Mouse (Mus musculus): ENCODE data around the gene Rpl19. TPM values are rescaled to one million over a fixed set of nuclear protein-coding genes. Genes with fewer than 3 reads are reported as not detected.

Rpl19 gene
- polyA plus RNA-seq, 2 experiments, result 735 to 1,005 TPM

DNA sequence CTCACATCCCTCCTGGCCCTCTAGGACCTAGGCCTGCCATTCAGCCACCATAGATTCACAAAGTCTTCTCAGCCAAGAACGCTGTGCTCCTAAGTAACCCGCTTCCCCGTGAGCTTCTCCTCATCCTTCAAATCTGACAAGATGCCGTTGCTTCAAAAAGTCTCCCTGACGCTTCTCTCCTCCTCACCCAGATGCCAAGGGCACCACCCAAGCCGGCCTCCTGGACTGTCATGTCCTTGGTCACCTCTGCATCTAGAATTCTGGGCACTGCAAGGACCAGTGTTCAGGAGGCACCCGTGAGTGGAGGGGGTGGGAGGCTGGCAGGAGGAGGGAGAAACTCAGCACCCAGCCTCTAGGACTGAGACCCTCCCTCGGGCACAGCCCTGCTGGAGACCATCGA is 43.8 kb upstream of the Rpl19 start:
- TF ChIP-seq CTCF (IDR thresholded peaks at IDR 0.05; ENCODE audit: low read depth), result no peak
- no peak for TF ChIP-seq EP300 (IDR thresholded peaks at IDR 0.05; ENCODE audit: low read depth)
- H3K4me3 ChIP-seq (ENCODE audit: insufficient read depth in 1 of 2, low read depth in 2 of 2, low read length in 2 of 2), result no peak overlapping the region
- DNase-seq (ENCODE audit: low read depth in 3 of 3, low spot score in 3 of 3) (no peak), ATAC-seq (ENCODE audit: insufficient read depth) (no peak)
- H3K27ac ChIP-seq, result no peak overlapping the region
- H3K27me3 ChIP-seq (ENCODE audit: control insufficient read depth, insufficient read depth, low read length), result peaks cover 24% of the 10 kb centered on the region
- H3K9me3 ChIP-seq (ENCODE audit: control insufficient read depth, low read length), result no peaks in the 10 kb centered on the region
- WGBS (ENCODE audit: insufficient replicate concordance), result 66% methylated on average over 9 of the region's 9 CpGs
- H3K36me3 ChIP-seq (replicated peaks; ENCODE audit: control insufficient read depth, insufficient read depth, low read depth), result no peaks in the 10 kb centered on the region
- H3K9ac ChIP-seq (replicated peaks), result no peak overlapping the region
- no peaks in the 10 kb centered on the region for H3K4me1 ChIP-seq (replicated peaks; ENCODE audit: control insufficient read depth in 2 of 2, insufficient read depth in 2 of 2, low read length in 1 of 2)
- H3K4me2 ChIP-seq (ENCODE audit: low read depth), result no peak overlapping the region

DNA sequence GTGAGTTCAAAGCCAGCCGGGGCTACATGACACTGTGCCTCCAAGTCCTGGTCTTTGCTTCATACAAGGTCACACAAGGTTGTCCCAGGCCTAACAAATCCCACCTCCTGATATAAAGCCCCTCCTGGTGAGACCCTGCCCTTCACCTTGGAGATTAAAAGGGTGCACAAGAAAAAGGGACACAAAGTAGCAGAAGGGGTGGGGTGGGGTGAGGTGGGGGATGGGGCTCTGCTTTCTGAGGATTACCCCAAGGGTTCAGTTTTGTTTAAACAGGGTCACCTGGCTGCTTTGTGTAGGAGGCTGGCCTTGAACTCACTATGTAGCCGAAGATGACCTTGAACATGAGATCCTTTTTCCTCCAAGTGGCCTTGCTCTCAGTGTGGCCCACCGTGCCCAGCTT is 43.0 kb upstream of the Rpl19 start:
- WGBS (ENCODE audit: insufficient replicate concordance), result 67% methylated on average over 3 of the region's 3 CpGs
- no peak for TF ChIP-seq EP300 (IDR thresholded peaks at IDR 0.05; ENCODE audit: low read depth)
- no peak for TF ChIP-seq CTCF (IDR thresholded peaks at IDR 0.05; ENCODE audit: low read depth)
- Histone ChIP-seq H3K4me2 (ENCODE audit: low read depth) (no peak overlapping the region), H3K9me3 (ENCODE audit: control insufficient read depth, low read length) (no peaks in the 10 kb centered on the region), H3K4me1 (replicated peaks; ENCODE audit: control insufficient read depth in 2 of 2, insufficient read depth in 2 of 2, low read length in 1 of 2) (no peaks in the 10 kb centered on the region), H3K9ac (replicated peaks) (no peak overlapping the region), H3K36me3 (replicated peaks; ENCODE audit: control insufficient read depth, insufficient read depth, low read depth) (no peaks in the 10 kb centered on the region), H3K4me3 (ENCODE audit: insufficient read depth in 1 of 2, low read depth in 2 of 2, low read length in 2 of 2) (no peak overlapping the region), H3K27ac (no peak overlapping the region), H3K27me3 (ENCODE audit: control insufficient read depth, insufficient read depth, low read length) (peaks cover 24% of the 10 kb centered on the region)
- ATAC-seq (ENCODE audit: insufficient read depth), result no peak
- DNase-seq (ENCODE audit: low read depth in 3 of 3, low spot score in 3 of 3), result no peak

DNA sequence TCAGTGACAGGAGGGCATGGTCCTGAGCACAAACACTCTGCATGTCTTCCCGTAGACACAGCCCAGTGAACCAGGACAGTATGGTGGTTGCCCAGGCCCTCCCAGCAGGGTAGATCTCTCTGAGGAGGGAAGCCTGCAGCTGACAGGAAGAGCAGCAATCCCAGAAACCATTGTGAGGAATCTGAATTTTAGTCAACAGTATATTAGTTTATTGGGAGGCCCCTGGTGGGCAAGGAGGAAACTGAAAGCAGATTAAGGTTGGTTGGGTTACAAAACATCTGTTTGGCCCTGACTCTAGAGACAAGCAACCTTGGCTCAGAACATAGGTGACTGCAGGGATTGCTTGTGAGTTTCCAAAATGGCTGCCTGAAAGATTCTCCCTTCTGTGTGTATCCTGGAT is 42.5 kb upstream of the Rpl19 start:
- Histone ChIP-seq H3K4me3 (ENCODE audit: insufficient read depth in 1 of 2, low read depth in 2 of 2, low read length in 2 of 2) (no peak overlapping the region), H3K9me3 (ENCODE audit: control insufficient read depth, low read length) (no peaks in the 10 kb centered on the region), H3K27ac (no peak overlapping the region), H3K36me3 (replicated peaks; ENCODE audit: control insufficient read depth, insufficient read depth, low read depth) (no peaks in the 10 kb centered on the region), H3K27me3 (ENCODE audit: control insufficient read depth, insufficient read depth, low read length) (peaks cover 24% of the 10 kb centered on the region), H3K4me2 (ENCODE audit: low read depth) (no peak overlapping the region), H3K9ac (replicated peaks) (no peak overlapping the region), H3K4me1 (replicated peaks; ENCODE audit: control insufficient read depth in 2 of 2, insufficient read depth in 2 of 2, low read length in 1 of 2) (no peaks in the 10 kb centered on the region)
- 58% methylated on average over 1 of the region's 1 CpGs for WGBS (ENCODE audit: insufficient replicate concordance)
- no peak for DNase-seq (ENCODE audit: low read depth in 3 of 3, low spot score in 3 of 3)
- no peak for ATAC-seq (ENCODE audit: insufficient read depth)
- no peak for TF ChIP-seq CTCF (IDR thresholded peaks at IDR 0.05; ENCODE audit: low read depth)
- no peak for TF ChIP-seq EP300 (IDR thresholded peaks at IDR 0.05; ENCODE audit: low read depth)

DNA sequence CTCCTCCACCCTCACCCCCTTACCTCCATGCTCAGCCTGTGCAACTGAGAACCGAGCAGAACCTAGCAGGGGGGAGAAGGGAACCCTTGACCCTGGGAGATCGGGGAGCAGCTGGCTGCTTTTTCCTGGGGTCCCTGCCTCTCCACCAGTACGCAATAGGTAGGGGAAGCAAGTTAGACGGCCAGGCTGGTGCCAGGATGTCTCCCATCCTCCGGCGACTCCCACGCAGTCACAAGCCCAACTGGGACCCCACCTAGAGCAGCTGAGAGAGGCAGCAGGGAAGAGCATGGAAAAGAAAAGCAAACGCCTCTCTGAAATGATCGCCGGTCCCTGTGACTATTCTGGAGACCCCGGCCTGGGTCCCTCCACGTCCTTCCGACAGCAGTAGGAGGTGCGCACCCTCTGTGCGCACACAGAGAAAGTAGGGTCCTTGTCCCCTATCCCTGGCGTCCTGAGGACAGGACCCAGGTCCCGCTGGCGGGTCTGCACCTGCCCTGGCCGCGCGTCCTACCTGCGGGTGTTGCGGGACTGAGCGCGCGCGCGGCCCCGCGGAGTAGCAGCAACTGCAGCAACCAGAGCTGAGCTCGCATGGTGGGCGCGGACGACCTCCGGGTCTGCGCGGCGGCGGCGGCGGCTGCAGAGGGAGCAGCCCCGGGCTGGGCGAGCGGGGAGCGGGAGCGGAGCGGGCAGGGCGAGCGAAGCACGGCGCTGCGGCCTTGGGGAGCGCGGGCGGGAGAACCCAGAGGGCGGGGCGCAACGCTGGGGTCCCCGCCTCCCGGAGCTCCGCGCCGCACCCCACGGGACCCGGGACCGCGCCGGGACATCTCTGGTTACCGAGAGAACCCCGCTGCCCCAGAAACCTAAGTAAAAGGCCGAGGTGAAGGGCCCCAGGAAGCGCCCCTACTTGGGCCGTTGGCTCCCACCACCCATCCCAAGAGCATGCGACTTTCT is 40.5 kb upstream of the Rpl19 start, which contains the start of gene Plxdc1:
Gene Plxdc1, minus strand, starts transcription at position 718 of the 951 bp plus-strand sequence.
- no peak for TF ChIP-seq CTCF (IDR thresholded peaks at IDR 0.05; ENCODE audit: low read depth)
- no peak for TF ChIP-seq EP300 (IDR thresholded peaks at IDR 0.05; ENCODE audit: low read depth)
- Histone ChIP-seq H3K27me3 (ENCODE audit: control insufficient read depth, insufficient read depth, low read length) (peaks cover 24% of the 10 kb centered on the region), H3K9ac (replicated peaks) (no peak within 1 kb of the TSS), H3K9me3 (ENCODE audit: control insufficient read depth, low read length) (no peaks in the 10 kb centered on the region), H3K4me3 (ENCODE audit: insufficient read depth in 1 of 2, low read depth in 2 of 2, low read length in 2 of 2) (peak within 1 kb of the TSS; percentile 26 to 93), H3K4me2 (ENCODE audit: low read depth) (peak within 1 kb of the TSS; percentile 84), H3K36me3 (replicated peaks; ENCODE audit: control insufficient read depth, insufficient read depth, low read depth) (no peaks in the 10 kb centered on the region), H3K27ac (no peak within 1 kb of the TSS), H3K4me1 (replicated peaks; ENCODE audit: control insufficient read depth in 2 of 2, insufficient read depth in 2 of 2, low read length in 1 of 2) (peaks cover 2 to 5% of the 10 kb centered on the region in 2 experiments; a peak in 3 of 4 replicates)
- DNase-seq (ENCODE audit: low read depth in 3 of 3, low spot score in 3 of 3), result no peak
- WGBS (ENCODE audit: insufficient replicate concordance), result 3% methylated on average over 69 of the region's 74 CpGs
- no peak for ATAC-seq (ENCODE audit: insufficient read depth)

DNA sequence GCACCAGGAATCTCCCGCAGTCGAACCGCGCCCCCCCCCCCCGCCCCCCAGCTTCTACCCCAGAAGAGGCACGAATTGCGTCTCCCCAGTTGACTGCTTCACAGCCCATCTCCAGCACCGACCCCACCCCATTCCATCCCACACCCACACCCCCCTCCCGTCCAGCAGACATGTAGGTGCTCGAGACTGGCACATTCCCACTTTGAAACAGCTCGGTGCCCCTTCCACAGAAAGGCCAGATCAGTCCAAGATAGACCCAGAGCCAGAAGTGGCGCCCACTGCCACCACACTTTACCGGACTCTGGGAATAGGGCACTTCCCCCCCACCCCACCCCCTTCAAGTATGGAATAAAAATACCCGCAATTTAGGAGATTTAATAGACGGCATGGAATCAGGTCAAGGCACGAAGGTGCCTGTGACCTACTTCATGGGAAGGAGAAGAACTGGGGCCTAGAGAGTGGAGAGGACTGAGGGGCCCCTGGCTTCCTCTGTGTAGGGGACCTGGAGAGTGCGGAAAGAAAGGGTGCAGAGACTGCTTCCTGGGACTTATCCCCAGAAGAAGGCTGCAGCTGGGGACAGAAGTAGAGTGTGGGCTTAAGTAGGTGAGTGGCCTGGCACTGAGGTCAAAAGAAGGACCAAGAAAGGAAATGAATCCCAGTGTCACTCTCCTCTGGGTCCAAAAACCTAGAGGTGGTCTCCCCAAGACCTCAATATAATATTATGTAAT is 39.6 kb upstream of the Rpl19 start:
- H3K4me1 ChIP-seq (replicated peaks; ENCODE audit: control insufficient read depth in 2 of 2, insufficient read depth in 2 of 2, low read length in 1 of 2), result peaks cover 2 to 5% of the 10 kb centered on the region in 2 experiments; a peak in 3 of 4 replicates
- TF ChIP-seq EP300 (IDR thresholded peaks at IDR 0.05; ENCODE audit: low read depth) (no peak), CTCF (IDR thresholded peaks at IDR 0.05; ENCODE audit: low read depth) (no peak)
- no peak overlapping the region for H3K27ac ChIP-seq
- no peaks in the 10 kb centered on the region for H3K36me3 ChIP-seq (replicated peaks; ENCODE audit: control insufficient read depth, insufficient read depth, low read depth)
- peak overlapping the region; percentile 84 for H3K4me2 ChIP-seq (ENCODE audit: low read depth)
- ATAC-seq (ENCODE audit: insufficient read depth) (no peak), DNase-seq (ENCODE audit: low read depth in 3 of 3, low spot score in 3 of 3) (no peak)
- peaks cover 24% of the 10 kb centered on the region for H3K27me3 ChIP-seq (ENCODE audit: control insufficient read depth, insufficient read depth, low read length)
- no peaks in the 10 kb centered on the region for H3K9me3 ChIP-seq (ENCODE audit: control insufficient read depth, low read length)
- H3K9ac ChIP-seq (replicated peaks), result no peak overlapping the region
- H3K4me3 ChIP-seq (ENCODE audit: insufficient read depth in 1 of 2, low read depth in 2 of 2, low read length in 2 of 2), result peak overlapping the region in 1 of 2 experiments; percentile 93; a peak in 2 of 4 replicates
- WGBS (ENCODE audit: insufficient replicate concordance), result 25% methylated on average over 17 of the region's 17 CpGs
